Comparison of ENCODE assay signal across 31 mouse cellular contexts in the genomic region with DNA sequence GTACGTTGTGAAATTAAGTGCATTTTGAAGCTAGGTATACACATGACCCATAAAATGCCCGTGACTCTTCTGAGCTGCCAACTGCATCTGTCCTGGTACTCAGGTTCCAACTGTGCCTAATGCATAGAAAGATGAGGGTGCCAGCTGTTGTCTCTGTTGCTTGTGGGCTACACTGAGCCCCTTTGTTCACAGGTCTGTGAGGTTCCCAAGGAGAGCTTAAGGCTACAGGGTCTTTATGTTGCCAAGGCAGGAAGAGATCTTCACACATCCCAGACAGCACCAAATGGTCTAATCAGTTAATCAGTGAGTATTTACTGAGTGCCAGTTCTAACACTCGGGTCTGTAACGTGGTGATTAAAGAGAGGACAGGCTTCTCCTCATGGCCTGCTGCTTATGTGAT.
DNase-seq lines count a peak whose midpoint lies in the region; ATAC-seq and TF ChIP-seq lines count a peak whose summit lies in the region.
"Had no signal": no experiment of that assay in that cellular context is flagged by ENCODE, and none has a peak within 500 bp of the region (broad histone marks: within the 10 kb centered on the region; RNA-seq: fewer than 3 reads in every experiment).

No protein-coding gene starts in this region.

- 54% methylated on average over 4 of the region's 4 CpGs for WGBS in embryonic facial prominence, embryonic 14.5 days
- 71% methylated on average over 4 of the region's 4 CpGs for WGBS in embryonic facial prominence, embryonic 10.5 days
- WGBS in midbrain, embryonic 11.5 days = 75% methylated on average over 4 of the region's 4 CpGs
- WGBS in midbrain, embryonic 14.5 days = 70% methylated on average over 4 of the region's 4 CpGs
- 30% methylated on average over 4 of the region's 4 CpGs for WGBS in kidney, embryonic 16.5 days

- no peak overlapping the region; the same call in 1 of the 2 replicates for H3K27ac ChIP-seq in embryonic facial prominence, embryonic 14.5 days (replicated peaks; ENCODE audit: low read depth, low read length)
- H3K27ac ChIP-seq in embryonic facial prominence, embryonic 10.5 days (replicated peaks) = no peak overlapping the region
- no peak overlapping the region for H3K27ac ChIP-seq in midbrain, embryonic 11.5 days (ENCODE audit: low read depth, low read length)
- H3K27ac ChIP-seq in midbrain, embryonic 14.5 days (replicated peaks; ENCODE audit: low read depth, low read length) = no peak overlapping the region
- no peak overlapping the region for H3K27ac ChIP-seq in kidney, embryonic 16.5 days (ENCODE audit: low read length)
- H3K27ac ChIP-seq: embryonic facial prominence, embryonic 15.5 days; heart, adult 2 months; left cerebral cortex, adult 2 months; liver, embryonic 14.5 days; macrophage; neural tube, embryonic 15.5 days; stomach, postnatal 0 days had no signal

- H3K9ac ChIP-seq in embryonic facial prominence, embryonic 14.5 days (ENCODE audit: low read depth, low read length) = no peak overlapping the region
- H3K9ac ChIP-seq in midbrain, embryonic 11.5 days (ENCODE audit: low read length) = no peak overlapping the region
- H3K9ac ChIP-seq in midbrain, embryonic 14.5 days (replicated peaks; ENCODE audit: low read length) = no peak overlapping the region
- no peak overlapping the region for H3K9ac ChIP-seq in kidney, embryonic 16.5 days (replicated peaks; ENCODE audit: low read length)
- H3K9ac ChIP-seq: embryonic facial prominence, embryonic 15.5 days; heart, embryonic 12.5 days; liver, embryonic 14.5 days; neural tube, embryonic 15.5 days had no signal

- peak; percentile 77 for ATAC-seq in embryonic facial prominence, embryonic 14.5 days (ENCODE audit: low read depth)
- no peak for ATAC-seq in midbrain, embryonic 11.5 days (ENCODE audit: low FRiP score)
- no peak for ATAC-seq in midbrain, embryonic 14.5 days (ENCODE audit: low FRiP score, low TSS enrichment)
- no peak for ATAC-seq in kidney, embryonic 16.5 days (ENCODE audit: low FRiP score, low TSS enrichment)
- ATAC-seq: intestine, postnatal 0 days had no signal

- H3K27me3 ChIP-seq in embryonic facial prominence, embryonic 14.5 days (replicated peaks; ENCODE audit: control insufficient read depth, insufficient read depth, low read length) = no peaks in the 10 kb centered on the region
- H3K27me3 ChIP-seq in embryonic facial prominence, embryonic 10.5 days (replicated peaks; ENCODE audit: low read depth, poor library complexity, severe bottlenecking) = no peaks in the 10 kb centered on the region
- H3K27me3 ChIP-seq in midbrain, embryonic 11.5 days (ENCODE audit: control insufficient read depth, insufficient read depth, low read length) = no peaks in the 10 kb centered on the region
- no peaks in the 10 kb centered on the region for H3K27me3 ChIP-seq in midbrain, embryonic 14.5 days (ENCODE audit: control insufficient read depth, insufficient read depth, low read length)
- H3K27me3 ChIP-seq in myocyte (ENCODE audit: control insufficient read depth, insufficient read depth, insufficient read length) = no peaks in the 10 kb centered on the region
- H3K27me3 ChIP-seq in kidney, embryonic 16.5 days (ENCODE audit: insufficient read depth, low read length) = no peaks in the 10 kb centered on the region
- H3K27me3 ChIP-seq: embryonic facial prominence, embryonic 15.5 days; neural tube, embryonic 15.5 days had no signal

- no peaks in the 10 kb centered on the region for H3K79me2 ChIP-seq in myocyte (ENCODE audit: control insufficient read depth, insufficient read depth)

- H3K4me1 ChIP-seq in embryonic facial prominence, embryonic 14.5 days (ENCODE audit: control insufficient read depth, insufficient read depth, low read length) = no peaks in the 10 kb centered on the region
- no peaks in the 10 kb centered on the region for H3K4me1 ChIP-seq in embryonic facial prominence, embryonic 10.5 days
- no peaks in the 10 kb centered on the region for H3K4me1 ChIP-seq in midbrain, embryonic 11.5 days (ENCODE audit: control insufficient read depth, insufficient read depth, low read length)
- H3K4me1 ChIP-seq in midbrain, embryonic 14.5 days (ENCODE audit: control insufficient read depth, insufficient read depth, low read length) = no peaks in the 10 kb centered on the region
- no peaks in the 10 kb centered on the region for H3K4me1 ChIP-seq in kidney, embryonic 16.5 days (ENCODE audit: insufficient read depth, low read length)
- H3K4me1 ChIP-seq: embryonic facial prominence, embryonic 15.5 days; neural tube, embryonic 15.5 days had no signal

- no peak overlapping the region for H3K4me2 ChIP-seq in embryonic facial prominence, embryonic 14.5 days (ENCODE audit: low read depth, low read length)
- H3K4me2 ChIP-seq in midbrain, embryonic 11.5 days = no peak overlapping the region
- no peak overlapping the region for H3K4me2 ChIP-seq in midbrain, embryonic 14.5 days (ENCODE audit: low read length)
- no peak overlapping the region for H3K4me2 ChIP-seq in myocyte (ENCODE audit: low read depth)
- H3K4me2 ChIP-seq in kidney, embryonic 16.5 days (replicated peaks; ENCODE audit: low read depth, low read length) = no peak overlapping the region
- H3K4me2 ChIP-seq: embryonic facial prominence, embryonic 15.5 days; heart, embryonic 12.5 days; neural tube, embryonic 15.5 days had no signal

- no peak overlapping the region for H3K4me3 ChIP-seq in embryonic facial prominence, embryonic 14.5 days (ENCODE audit: low read depth, low read length)
- H3K4me3 ChIP-seq in embryonic facial prominence, embryonic 10.5 days = no peak overlapping the region
- no peak overlapping the region for H3K4me3 ChIP-seq in midbrain, embryonic 11.5 days (ENCODE audit: low read depth, low read length)
- H3K4me3 ChIP-seq in midbrain, embryonic 14.5 days (replicated peaks; ENCODE audit: low read depth, low read length) = no peak overlapping the region
- no peak overlapping the region for H3K4me3 ChIP-seq in myocyte
- H3K4me3 ChIP-seq in kidney, embryonic 16.5 days (ENCODE audit: low read length) = no peak overlapping the region
- H3K4me3 ChIP-seq: embryonic facial prominence, embryonic 15.5 days; heart, adult 2 months; heart, embryonic 12.5 days; left cerebral cortex, adult 2 months; neural tube, embryonic 15.5 days had no signal

- no peaks in the 10 kb centered on the region for H3K36me3 ChIP-seq in embryonic facial prominence, embryonic 14.5 days (ENCODE audit: control insufficient read depth, insufficient read depth, low read length)
- no peaks in the 10 kb centered on the region for H3K36me3 ChIP-seq in embryonic facial prominence, embryonic 10.5 days (replicated peaks)
- H3K36me3 ChIP-seq in midbrain, embryonic 11.5 days (ENCODE audit: control insufficient read depth, insufficient read depth, low read length) = no peaks in the 10 kb centered on the region
- H3K36me3 ChIP-seq in midbrain, embryonic 14.5 days (ENCODE audit: control insufficient read depth, insufficient read depth, low read length) = no peaks in the 10 kb centered on the region
- no peaks in the 10 kb centered on the region for H3K36me3 ChIP-seq in myocyte (ENCODE audit: control insufficient read depth, insufficient read depth)
- no peaks in the 10 kb centered on the region for H3K36me3 ChIP-seq in kidney, embryonic 16.5 days (ENCODE audit: insufficient read depth, low read length)
- H3K36me3 ChIP-seq: embryonic facial prominence, embryonic 15.5 days; G1E; heart, embryonic 12.5 days; neural tube, embryonic 15.5 days had no signal

- no peak overlapping the region for H3ac ChIP-seq in myocyte (ENCODE audit: control insufficient read depth, insufficient read length)

- no peak for TF ChIP-seq POLR2A in myocyte (IDR thresholded peaks at IDR 0.05; ENCODE audit: insufficient read length, low read depth)

- peak; percentile 79 for DNase-seq in embryonic facial prominence, embryonic 14.5 days (ENCODE audit: low spot score)
- no peak for DNase-seq in embryonic facial prominence, embryonic 10.5 days (ENCODE audit: low spot score)
- peak; percentile 42 for DNase-seq in heart, adult 11 months
- DNase-seq in heart, adult 18-20 months = no peak
- peak; percentile 49 for DNase-seq in midbrain, embryonic 11.5 days (ENCODE audit: low spot score, missing footprints)
- DNase-seq in midbrain, embryonic 14.5 days = no peak
- DNase-seq: adrenal gland, adult 8-10 months; cerebellum, adult 8-10 months; cerebellum, postnatal 36 days; gastrocnemius, postnatal 25 days; heart, adult 2 months; heart, postnatal 4 days; kidney, postnatal 25 days; liver; lung, adult 2 months; lung, postnatal 10 days; right cerebral cortex, adult 18-20 months; right cerebral cortex, postnatal 4 days; thymus, adult 2 months; thymus, postnatal 36 days had no signal

- no peaks in the 10 kb centered on the region for H3K9me3 ChIP-seq in embryonic facial prominence, embryonic 14.5 days (ENCODE audit: control insufficient read depth, low read length)
- no peaks in the 10 kb centered on the region for H3K9me3 ChIP-seq in embryonic facial prominence, embryonic 10.5 days
- no peaks in the 10 kb centered on the region for H3K9me3 ChIP-seq in midbrain, embryonic 11.5 days (ENCODE audit: control insufficient read depth, low read length)
- no peaks in the 10 kb centered on the region for H3K9me3 ChIP-seq in midbrain, embryonic 14.5 days (ENCODE audit: control insufficient read depth, low read length)
- H3K9me3 ChIP-seq in kidney, embryonic 16.5 days (ENCODE audit: low read length) = no peaks in the 10 kb centered on the region
- H3K9me3 ChIP-seq: embryonic facial prominence, embryonic 15.5 days; heart, embryonic 12.5 days; neural tube, embryonic 15.5 days had no signal

TF ChIP-seq in myocyte, 11 proteins besides CTCF, POLR2A, EP300 and RAD21:
- TF ChIP-seq USF1 (IDR thresholded peaks at IDR 0.05; ENCODE audit: low read depth) (no peak), MYOD1 (IDR thresholded peaks at IDR 0.05; ENCODE audit: control insufficient read depth in 1 of 3, insufficient read length in 2 of 3, low read depth in 2 of 3) (peak in 2 of 3 experiments; percentile 11 to 31), SRF (IDR thresholded peaks at IDR 0.05; ENCODE audit: control insufficient read depth, insufficient read length, low read depth) (no peak), MYOG (IDR thresholded peaks at IDR 0.05; ENCODE audit: control insufficient read depth in 1 of 3, insufficient read depth in 1 of 3, insufficient read length in 2 of 3, low read depth in 2 of 3) (peak in 1 of 3 experiments; percentile 52), E2F4 (IDR thresholded peaks at IDR 0.05; ENCODE audit: insufficient read depth) (no peak), MAX (IDR thresholded peaks at IDR 0.05; ENCODE audit: low read depth) (no peak)

Comparison
In these comparisons a context has a peak if more than half of its experiments do, and no peak if none do; other contexts are left out.
1. DNase-seq: peak in embryonic facial prominence, embryonic 14.5 days (single experiment), heart, adult 11 months (single experiment) and midbrain, embryonic 11.5 days (single experiment); none in embryonic facial prominence, embryonic 10.5 days (single experiment), heart, adult 18-20 months (0 of 2) and midbrain, embryonic 14.5 days (single experiment).